Mouse (Mus musculus): ENCODE data around the gene Srgap2.

Srgap2 gene

DNA sequence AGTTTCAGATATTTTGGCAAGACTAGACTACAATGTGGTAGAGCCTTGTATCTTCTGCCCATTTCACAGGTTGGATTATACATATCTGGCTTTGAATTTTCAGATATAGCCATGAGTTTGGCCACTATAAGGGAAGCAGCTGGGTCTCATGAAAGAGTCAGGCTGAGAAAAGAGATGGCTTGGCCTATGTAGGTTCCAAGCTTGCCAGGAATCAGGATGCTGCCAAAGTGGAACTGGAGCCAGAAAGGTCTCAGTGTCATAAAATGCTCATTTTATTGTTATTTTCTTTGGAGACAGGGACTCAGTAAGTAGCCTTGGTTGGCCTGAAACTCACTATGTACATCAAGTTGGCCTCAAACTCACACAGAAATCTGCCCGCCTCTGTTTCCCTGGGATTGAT lies 200.0 kb downstream of the Srgap2 start:
- peak; percentile 76 for DNase-seq

DNA sequence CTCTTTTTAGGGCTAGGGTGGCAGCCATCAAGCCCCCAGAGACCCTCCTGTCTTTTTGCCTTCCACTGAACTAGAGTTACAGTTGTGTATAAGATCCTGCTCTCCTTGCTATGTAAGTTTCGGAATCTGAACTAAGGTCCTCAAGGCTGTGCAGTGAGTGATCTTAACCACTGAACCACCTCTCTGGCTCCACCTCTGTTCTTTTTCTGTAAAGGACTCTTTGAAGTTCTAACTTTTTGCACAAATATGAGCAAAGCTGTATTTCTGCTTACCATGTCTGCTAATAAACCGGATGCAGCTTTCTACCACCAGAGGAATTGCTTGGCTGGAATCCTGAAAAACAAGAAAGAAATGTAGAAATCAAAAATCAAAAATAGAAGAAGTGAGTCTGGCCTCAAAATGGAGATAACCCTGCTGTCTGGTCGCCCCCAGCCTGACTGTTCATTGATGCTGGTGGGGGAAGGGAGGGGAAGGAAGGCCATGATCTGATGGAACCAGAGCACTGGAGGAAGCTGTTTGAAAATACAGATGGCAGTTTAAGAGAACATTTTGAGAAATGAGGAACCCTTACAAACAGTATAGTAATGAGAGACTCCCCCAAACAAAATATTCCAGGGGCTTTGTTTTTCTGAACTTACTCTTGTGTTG lies 202.2 kb downstream of the Srgap2 start:
- DNase-seq: no peak

DNA sequence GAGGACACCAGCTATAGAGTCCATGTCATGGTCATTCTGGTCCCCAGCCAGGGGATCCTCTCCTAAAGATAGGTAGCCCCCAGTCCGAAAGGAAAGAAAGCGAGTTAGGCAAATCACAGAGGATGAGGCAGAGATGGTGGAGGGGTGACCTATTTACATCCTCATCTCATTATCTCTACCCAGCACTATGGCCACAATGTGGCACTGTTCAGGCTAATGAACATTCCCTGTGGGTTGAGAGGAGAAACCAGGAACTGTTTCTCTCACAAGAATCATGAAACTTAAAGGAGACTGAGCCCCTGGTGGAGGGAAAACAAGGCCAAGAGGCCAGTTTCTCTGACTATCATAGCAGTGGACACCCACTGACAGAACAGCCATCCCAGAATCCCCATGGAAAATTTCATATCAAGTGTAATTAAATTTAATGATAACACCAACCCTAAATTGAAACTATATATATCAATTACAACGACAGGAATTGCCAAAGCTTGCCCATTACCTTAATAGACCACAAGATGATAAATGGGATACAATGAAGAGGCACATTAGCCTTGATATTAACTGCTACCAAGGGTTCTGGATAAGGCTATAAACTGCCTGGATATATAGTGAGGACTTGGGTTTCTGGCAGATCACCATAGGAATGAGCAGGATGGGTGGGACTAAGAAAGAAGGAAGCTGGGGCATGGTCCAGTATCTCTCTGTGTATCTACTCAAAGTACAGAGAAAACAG lies 207.4 kb downstream of the Srgap2 start:
- no peak for DNase-seq

DNA sequence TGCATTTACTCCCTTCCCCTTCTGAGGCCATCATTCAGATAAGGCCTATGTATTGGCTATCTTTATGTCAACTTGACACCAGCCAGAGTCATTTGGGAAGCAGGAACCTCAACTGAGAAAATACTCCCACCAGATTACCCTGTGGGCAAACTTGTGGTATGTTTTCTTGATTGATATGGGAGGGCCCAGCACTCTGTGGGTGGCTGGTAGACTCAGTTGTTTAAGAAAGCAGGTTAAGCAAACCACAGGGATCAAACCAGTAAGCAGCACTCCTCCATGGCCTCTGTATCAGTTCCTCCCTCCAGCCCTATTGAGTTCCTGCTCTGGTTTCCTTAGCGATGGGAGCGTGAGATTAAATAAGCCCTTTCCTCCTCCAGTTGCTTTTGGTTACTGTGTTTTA lies 208.8 kb downstream of the Srgap2 start:
- DNase-seq: no peak

DNA sequence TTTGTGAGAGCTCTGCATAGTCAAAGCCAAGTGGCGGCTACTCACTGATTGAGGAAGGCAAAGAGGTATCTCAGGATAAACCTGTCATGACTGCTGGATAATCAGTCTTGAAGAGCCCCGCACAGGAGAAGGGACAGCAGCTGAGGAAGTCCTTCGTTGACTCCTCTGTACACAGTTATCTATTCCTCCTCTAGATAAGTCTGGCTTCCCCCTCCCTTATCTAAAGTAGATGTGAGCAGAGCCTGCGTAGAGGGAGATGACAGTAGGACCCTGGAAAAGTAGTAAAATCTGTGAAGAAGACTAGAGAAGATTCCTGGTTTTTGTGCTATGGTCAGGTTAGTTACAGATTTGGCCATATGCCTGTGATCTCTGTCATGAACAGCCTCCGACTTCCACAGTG lies 209.5 kb downstream of the Srgap2 start:
- DNase-seq: no peak

DNA sequence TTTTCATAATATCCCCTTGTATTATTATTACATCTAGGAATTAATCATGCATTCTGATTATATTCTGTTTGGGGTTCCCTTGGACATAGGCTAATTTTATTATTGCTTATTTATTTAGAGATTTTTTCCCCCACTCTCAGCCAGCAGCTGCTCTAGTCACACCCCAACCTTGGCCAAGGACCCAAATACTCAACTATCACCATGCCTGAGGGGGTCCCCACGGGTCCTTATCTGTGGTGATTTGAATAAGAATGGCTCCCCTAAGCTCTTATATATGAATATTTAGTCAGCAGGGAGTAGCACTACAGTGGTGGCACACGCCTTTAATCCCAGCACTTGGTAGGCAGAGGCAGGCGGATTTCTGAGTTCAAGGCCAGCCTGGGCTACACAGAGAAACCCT lies 215.9 kb downstream of the Srgap2 start:
- DNase-seq: peak; percentile 56

DNA sequence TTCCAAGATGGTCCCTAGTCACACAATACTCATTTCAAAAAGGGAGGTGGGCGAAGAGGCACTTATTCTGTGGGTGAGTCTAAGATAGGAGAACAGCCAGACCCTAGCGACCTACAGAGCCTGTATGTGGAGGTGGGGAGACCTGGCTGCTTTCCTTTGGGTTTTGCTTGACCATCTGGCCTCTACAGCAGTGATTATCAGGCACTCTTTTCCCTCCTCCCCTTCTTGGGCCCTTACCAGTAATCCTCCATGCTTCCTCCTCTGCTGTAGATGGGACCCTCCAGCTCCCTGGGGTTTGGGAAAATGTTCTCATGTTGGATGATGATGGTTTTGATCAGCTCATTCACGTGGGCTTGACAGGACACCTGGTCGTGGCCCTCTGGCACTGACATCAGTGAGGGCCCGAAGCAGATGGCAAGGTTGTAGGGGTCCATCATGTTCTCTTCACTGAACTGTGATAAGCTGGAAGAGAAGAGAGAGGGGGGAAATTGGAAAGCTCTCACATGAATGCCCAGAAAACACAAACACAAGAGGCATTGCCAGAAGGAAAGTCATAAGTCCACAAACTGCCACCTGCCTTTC lies 216.8 kb downstream of the Srgap2 start:
- DNase-seq: peak; percentile 98

DNA sequence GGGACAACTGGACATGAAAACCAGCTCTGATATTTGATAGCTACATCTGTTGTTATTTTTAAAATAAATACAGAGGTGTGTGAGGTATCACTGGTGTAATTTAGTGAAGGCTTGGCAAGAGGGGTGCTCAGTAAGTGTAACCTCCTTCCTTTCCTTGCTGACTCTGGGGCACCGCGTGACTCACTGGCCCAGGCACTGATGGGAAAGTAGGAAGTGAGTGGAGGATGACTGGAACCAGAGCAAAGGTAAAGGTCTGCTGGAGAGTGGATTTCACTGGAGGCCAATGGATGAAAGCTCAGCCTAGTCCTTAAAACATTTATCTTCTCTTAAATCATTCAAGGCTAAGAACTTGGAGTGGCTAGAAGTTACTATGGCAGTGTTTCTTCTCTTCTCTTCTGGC lies 226.4 kb downstream of the Srgap2 start:
- DNase-seq: no peak

DNA sequence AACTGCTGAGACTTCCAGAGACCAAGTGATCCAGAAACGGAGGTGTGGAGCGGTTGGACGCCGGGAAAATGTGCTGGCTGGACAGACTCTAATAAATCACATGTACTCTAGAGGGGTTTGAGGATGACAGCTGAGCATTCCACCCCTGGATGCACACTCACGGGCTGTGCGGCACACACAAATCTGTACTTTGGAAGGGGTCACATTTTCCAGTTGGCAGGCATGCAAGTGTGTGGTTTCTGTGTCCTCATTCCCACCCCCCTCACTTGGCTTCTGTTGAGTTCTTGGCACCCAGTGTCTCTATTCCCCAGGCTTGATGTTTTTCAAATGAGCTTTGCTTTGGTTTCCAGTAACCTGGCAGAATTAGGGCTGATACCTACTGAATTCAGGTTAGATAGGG lies 227.4 kb downstream of the Srgap2 start:
- DNase-seq: peak; percentile 73

DNA sequence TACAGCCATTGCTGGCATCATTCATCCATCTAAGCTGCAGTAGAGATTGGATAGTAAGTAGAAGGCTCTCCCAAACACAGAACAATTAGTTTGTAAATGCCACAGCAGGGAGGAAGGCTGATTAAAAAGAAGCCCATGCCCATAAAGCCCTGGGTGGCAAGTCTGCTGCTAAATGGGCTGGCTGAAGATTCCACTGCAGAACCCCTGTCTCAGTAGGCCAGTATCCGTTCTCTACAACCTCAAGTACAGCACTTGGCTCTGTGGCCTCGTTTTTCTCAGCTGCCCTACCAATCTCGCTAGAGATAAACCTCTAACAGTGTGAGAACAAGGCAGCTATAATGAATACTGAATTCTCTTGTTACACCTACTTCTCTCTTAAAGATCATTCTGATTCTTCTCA lies 227.9 kb downstream of the Srgap2 start:
- peak; percentile 36 for DNase-seq

DNA sequence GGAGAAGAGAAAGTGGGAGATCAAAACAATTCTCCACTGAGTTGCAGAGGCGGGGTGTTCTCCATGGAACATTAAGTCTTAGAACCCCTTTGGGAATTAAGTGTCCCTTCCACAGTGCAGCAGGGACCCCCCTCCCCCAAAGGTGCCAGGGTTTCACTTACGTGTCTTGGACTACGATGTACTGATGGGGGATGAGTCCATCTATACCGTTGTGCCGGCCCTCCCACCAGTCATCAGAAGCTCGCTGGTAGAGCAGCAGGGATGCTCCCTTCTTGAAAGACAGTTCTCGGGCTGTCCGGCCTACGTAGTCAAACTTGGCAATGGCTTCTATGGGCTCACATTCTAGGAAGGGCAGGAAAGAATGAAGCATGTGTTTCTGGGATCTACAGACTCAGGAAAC lies 229.0 kb downstream of the Srgap2 start:
- peak; percentile 39 for DNase-seq

DNA sequence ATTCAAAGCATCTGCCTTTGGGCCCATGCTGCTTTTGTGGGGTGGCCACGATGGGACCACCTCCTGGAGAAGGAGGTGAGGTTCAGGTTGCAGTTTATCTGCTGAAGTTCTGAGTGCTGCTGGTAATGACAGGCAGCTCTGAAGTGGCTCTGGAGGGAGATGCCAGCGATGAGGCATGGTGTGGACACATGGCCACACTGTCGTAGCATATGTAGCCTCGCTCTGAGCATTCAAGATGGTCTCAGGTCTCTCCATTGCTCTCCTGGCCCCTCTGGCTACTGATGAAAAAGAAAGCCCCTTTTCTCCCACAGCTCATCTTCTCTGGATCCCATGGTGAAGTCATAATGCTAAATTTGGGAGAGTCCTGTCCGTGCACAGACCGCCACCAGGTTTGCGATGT lies 230.4 kb downstream of the Srgap2 start:
- DNase-seq: peak; percentile 36

DNA sequence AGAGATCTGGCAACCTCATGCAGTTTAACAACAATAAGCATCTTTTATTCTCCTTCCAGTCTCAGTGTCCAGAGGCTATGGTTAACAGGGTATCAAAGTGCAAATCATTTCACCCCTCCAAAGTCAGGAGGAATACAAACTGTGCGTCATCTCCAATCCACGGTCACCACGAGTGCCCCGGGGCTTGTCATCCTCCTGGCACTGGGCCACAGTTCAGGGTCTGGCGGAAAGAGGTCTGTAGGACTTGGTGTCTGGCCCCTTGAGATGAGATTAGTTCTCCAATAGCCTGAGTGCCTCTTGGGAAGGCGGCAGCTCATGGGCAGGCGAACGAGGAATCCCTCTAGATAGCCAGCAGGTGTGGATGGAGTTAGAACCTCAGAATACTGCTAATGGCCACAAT lies 232.0 kb downstream of the Srgap2 start:
- DNase-seq: peak; percentile 62

DNA sequence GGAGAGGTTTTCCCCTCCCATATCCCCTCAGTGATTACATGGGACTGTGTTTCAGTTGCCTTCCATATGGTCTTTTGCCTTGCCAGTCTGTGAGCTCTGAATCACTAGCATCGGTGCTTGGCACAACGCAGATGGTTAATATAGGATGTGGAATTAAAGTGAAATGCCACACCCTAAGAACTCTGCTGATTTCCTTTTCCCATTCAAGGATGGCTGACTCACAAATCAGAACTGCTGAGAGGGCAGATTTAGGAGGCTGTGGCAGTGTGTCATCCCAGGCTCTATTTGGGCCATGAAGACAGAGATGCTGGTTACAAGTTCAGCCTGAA lies 233.3 kb downstream of the Srgap2 start:
- peak; percentile 56 for DNase-seq

DNA sequence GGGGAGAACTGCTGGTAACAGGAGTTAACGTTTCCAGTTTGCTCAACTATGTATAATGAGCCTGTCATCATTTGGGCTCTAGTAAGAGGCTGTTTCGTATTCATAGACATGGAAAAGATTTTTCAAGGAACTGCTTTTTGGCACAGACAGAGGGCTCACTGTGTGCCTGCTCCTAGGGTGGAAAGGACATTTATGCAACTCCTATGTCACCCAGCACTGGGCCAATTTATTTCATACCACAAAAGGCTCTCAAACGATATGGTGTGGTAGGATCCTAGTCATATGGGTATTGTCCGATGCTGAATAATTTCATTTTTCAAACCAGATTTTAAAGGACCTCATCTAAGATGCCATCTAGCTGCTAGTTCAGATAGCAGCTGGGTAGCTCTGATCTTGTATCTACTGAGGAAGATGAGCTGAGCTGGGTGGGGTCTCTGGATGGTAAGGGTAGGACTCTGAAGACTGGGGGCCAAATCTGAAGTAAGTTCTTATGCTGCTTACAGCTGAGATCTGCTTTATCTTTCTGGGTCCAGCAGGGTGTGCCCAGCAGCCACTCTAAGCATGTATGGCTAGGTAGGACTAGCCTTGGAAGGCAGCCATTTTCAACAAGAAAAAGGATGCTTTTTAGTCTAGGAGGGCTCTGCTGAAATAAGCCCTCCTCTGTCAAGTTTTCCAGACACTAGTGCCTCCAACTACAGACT lies 233.8 kb downstream of the Srgap2 start:
- DNase-seq: peak; percentile 61

DNA sequence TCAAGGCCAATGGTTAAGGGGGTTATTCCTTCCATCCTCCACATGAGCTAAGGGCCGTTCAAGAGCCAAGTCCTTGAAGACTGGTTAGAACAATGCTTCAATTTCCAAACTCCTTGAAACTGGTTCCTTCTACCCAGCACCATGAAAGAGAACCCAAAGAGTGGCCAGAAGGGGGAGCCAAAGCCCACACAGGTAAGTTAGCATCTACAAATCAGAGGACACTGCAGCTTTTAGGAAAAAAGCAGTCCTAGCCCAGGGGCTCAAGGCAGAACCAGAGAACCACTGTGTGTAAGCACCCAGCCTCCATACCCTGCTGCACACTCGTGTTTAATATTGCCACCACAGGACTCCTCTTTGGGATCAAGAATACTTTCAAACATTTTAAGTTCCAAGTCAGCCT lies 236.5 kb downstream of the Srgap2 start:
- DNase-seq: peak; percentile 79

DNA sequence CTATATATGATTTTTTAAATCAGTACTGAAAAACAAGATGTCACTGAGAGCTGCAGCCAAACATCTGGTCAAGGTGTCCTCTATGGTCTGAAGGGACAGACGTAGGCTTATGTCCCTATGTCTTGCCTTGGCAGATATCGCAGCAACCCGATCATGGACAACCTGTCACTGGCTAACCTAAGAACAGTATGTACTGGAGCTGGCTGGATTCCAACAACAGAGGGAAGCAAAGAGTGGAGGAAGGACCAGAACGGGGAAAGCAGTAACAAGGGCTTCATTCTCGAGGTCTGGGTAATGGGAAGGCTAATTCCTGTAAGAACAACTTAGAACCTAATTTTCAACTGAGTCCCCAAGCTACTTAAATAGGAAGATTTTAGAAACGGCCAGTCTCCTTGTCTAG lies 238.2 kb downstream of the Srgap2 start:
- DNase-seq: peak; percentile 46

DNA sequence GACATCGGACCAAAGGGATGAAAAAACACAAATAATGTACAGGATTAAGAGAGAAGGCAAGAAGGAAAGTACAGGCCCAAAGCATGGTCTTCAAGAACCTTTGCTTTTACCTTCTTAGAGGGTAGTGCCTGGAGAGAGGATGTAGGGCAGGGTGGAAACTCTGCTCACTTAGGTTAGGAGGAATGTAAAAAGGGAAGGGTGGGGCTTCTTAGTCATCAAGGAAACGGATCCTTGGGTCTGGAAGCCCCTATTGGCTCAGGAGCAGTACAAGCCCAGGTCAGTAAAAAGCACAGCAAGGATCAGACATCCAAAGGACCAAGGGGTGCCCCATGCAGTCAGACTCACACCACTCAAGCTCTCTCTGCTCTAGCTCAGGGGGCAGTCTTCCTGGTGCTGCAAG lies 239.9 kb downstream of the Srgap2 start:
- DNase-seq: no peak

DNA sequence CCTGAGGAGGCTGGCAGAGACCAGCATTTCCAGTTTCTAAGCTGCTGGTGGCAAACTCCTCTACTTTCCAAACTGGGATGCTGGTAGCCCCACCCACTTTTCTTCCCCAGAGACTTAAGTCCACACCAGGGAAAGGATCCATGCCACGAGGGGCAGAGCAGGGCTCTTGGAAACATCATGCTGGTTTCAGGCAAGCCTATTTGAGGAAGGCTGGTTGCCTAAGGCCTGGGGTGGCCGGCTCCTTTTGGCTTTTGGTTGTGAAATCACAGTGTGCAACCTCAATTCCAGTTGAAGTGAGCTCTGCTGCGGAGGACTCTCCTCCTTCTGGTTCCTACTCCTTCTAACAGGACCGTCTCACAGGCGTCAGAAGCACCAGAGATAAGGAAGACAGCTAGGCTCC lies 240.3 kb downstream of the Srgap2 start:
- DNase-seq: no peak

DNA sequence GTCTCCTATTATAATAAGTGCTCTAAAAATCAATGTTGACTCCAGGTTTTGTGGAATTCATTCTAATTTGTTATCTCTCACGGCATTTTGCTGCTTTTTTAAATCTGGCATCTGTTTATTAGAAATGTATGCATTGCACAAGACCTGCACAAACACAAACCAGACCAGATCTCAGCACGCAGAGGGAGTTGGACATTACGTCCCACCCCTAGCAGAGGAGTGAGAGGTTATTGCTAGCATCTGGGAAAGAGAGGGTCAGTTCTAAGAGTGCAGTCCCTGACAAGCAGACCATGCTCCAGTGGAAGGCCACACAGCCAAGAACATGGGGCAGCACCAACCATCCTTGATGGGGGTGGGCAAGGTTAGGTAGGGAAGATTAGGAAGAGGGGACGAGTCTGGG lies 242.5 kb downstream of the Srgap2 start:
- DNase-seq: no peak

DNA sequence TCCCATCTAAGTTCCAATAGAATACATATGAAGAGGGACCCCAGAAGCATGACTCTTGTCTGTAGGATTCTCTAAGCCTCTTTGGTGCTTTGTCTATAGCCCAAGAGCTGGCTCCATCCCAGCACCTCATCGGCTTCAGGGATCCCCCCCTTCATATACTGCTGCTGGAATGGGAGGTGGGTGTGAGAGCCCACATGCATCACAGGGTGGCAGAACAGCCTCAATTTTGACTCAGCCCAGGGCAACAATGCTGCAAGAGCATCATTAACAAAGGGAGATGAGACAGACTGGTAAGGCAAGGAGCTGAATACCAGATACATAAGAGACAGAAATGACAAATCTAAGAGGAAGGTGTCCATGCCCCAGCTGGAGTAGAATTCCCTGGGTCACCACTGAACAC lies 243.0 kb downstream of the Srgap2 start:
- no peak for DNase-seq

DNA sequence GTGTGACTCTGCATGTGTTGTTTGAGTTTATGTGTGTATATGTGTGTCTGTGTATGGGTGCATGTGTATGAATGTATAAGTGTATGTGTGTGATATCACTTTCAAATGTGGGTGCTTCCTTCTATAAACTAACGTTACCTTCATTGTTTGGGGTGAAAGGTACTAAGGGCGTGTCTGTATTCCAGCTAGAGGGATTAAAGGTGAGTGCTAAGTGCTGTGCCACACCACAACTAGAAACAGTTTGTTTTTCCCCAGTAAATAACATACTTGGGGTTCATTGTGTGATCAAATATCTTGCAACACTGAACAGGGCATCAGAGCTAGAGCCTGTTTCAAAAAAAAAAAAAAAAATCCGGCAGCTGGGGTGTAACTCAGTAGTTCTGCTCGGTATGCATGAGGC lies 245.4 kb downstream of the Srgap2 start:
- DNase-seq: no peak

DNA sequence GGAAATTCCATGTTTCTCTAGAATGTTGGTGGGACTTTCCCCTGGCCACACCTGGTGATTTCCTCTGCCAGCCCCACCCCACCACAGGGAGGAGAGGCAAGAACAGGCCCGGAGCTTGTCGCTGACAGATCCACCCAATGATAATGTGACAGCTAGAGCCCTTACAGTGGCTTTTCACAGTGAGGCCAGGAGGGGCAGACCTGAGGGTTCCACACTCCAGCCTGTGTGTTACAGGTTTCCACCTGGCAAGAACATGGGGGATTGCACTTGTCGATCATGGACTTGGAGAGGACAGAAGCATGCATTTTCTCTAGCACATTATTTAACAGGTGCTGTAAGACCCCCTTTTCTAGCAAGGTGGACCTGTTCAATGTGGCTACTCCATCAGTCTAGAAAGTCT lies 246.9 kb downstream of the Srgap2 start:
- DNase-seq: no peak

DNA sequence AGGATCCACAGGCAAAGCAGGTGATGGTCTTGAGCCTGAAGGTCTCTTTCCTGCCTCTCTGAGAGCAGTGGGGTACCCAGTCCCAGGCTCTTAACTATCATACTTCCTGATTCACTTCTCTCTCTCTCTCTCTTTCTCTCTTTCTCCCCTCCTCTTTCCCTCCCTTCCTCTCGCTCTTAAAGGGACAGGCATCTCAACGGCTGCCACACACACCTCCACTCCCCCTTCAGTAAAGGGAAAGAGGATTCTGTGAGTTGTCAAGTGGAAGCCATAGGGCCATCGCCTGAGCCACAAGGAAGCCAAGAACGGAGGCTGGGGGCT lies 247.7 kb downstream of the Srgap2 start, which contains the start of gene Ikbke:
Gene Ikbke (minus strand): TSS at position 151 of the 321 bp plus-strand sequence.
- no peak for DNase-seq

Measured in cerebellum, adult 9-11 months (tissue).